Mouse (Mus musculus): Measurements from ENCODE around the gene Gas2l1. TPM values are rescaled to one million over a fixed set of nuclear protein-coding genes. Genes with fewer than 3 reads are reported as not detected.

The Gas2l1 gene
- polyA plus RNA-seq, 1 experiment from 2014 or later: 14.3 TPM

- Histone ChIP-seq H3K36me3 (peaks cover 14% of the 10 kb centered on the region), H3K9me3 (replicated peaks) (no peaks in the 10 kb centered on the region), H3K27ac (no peak overlapping the region), H3K9ac (peak overlapping the region; percentile 80; the same call in 1 of the 2 replicates), H3K4me3 (replicated peaks) (peak overlapping the region; percentile 68), H3K4me2 (peak overlapping the region; percentile 99), H3K4me1 (replicated peaks) (peaks cover 76% of the 10 kb centered on the region), H3K27me3 (peaks cover 63% of the 10 kb centered on the region)
- DNase-seq: no peak
- 59% methylated on average over 31 of the region's 31 CpGs for WGBS (ENCODE audit: insufficient replicate concordance)
- ATAC-seq (ENCODE audit: low read depth): no peak
Measured at GRCm38 (mm10) chr11:5063561-5064281, 1.4 kb downstream of the Gas2l1 start.

DNA sequence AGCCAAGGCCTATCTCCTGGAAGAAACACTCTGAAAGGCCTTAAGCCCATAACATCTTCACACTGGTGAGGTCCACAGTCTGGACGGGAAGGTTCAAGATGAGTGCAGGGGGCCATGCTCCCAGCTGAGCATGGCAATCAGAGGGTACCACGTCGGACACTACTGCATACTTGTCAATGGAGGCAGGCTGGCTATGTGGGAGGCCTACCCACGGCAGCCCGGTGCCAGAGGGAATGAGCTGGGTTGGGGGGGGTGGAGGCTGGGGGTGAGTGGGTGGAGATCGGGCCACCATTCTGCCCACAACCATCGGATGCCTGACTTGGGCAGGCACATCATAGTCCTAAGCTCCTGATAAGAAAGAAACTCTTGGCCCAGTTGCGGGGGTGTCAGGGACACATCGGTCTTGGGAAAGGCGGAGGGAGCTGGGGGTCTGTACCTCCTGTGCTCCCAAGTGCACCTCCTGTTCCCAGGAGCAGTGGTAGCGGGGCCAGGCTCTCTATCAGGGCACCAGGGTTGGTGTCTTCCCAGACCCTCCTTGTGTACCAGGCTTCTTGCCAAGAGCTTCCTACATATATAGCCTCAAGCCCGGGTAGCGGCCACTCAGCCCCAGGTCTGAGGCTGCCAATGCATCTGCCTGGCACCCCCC lies 2.1 kb downstream of the Gas2l1 start:
- 0 out of 2 replicates have a peak overlapping the region, but pooled peaks have one; percentile 0 for H3K4me3 ChIP-seq (replicated peaks)
- H3K27ac ChIP-seq: no peak overlapping the region
- H3K27me3 ChIP-seq: peaks cover 70% of the 10 kb centered on the region
- no peaks in the 10 kb centered on the region for H3K9me3 ChIP-seq (replicated peaks)
- DNase-seq (no peak), ATAC-seq (ENCODE audit: low read depth) (no peak)
- H3K36me3 ChIP-seq: peaks cover 6% of the 10 kb centered on the region
- 69% methylated on average over 13 of the region's 13 CpGs for WGBS (ENCODE audit: insufficient replicate concordance)
- H3K9ac ChIP-seq: no peak overlapping the region
- peak overlapping the region; percentile 74; the same call in 1 of the 2 replicates for H3K4me2 ChIP-seq
- peaks cover 74% of the 10 kb centered on the region for H3K4me1 ChIP-seq (replicated peaks)

- Histone ChIP-seq H3K9me3 (replicated peaks) (no peaks in the 10 kb centered on the region), H3K36me3 (0 out of 2 replicates have a peak, but pooled peaks cover under 1% of the 10 kb centered on the region), H3K4me1 (replicated peaks) (peaks cover 76% of the 10 kb centered on the region), H3K4me3 (replicated peaks) (peak overlapping the region; percentile 48), H3K27ac (no peak overlapping the region), H3K9ac (0 out of 2 replicates have a peak overlapping the region, but pooled peaks have one; percentile 56), H3K4me2 (peak overlapping the region; percentile 74), H3K27me3 (peaks cover 76% of the 10 kb centered on the region)
- ATAC-seq (ENCODE audit: low read depth) (no peak), DNase-seq (no peak)
- WGBS (ENCODE audit: insufficient replicate concordance): 36% methylated on average over 13 of the region's 13 CpGs
Measured at GRCm38 (mm10) chr11:5062326-5062725, 2.8 kb downstream of the Gas2l1 start.

GRCm38 (mm10) chr11:5061413-5062139 lies 3.6 kb downstream of the Gas2l1 start:
- no peaks in the 10 kb centered on the region for H3K36me3 ChIP-seq
- WGBS (ENCODE audit: insufficient replicate concordance): 7% methylated on average over 59 of the region's 62 CpGs
- peak overlapping the region; percentile 48 for H3K4me3 ChIP-seq (replicated peaks)
- no peaks in the 10 kb centered on the region for H3K9me3 ChIP-seq (replicated peaks)
- H3K4me1 ChIP-seq (replicated peaks): peaks cover 69% of the 10 kb centered on the region
- H3K27me3 ChIP-seq: peaks cover 84% of the 10 kb centered on the region
- DNase-seq: peak; percentile 70
- no peak overlapping the region for H3K27ac ChIP-seq
- peak overlapping the region; percentile 74 for H3K4me2 ChIP-seq
- ATAC-seq (ENCODE audit: low read depth): peak; percentile 30
- H3K9ac ChIP-seq: peak overlapping the region; percentile 56

- Histone ChIP-seq H3K36me3 (no peaks in the 10 kb centered on the region), H3K9ac (peak overlapping the region; percentile 56; the same call in 1 of the 2 replicates), H3K27me3 (peaks cover 91% of the 10 kb centered on the region), H3K4me2 (peak overlapping the region; percentile 74), H3K4me3 (replicated peaks) (peak overlapping the region; percentile 48), H3K4me1 (replicated peaks) (peaks cover 69% of the 10 kb centered on the region), H3K9me3 (replicated peaks) (no peaks in the 10 kb centered on the region), H3K27ac (no peak overlapping the region)
- ATAC-seq (ENCODE audit: low read depth): no peak
- DNase-seq: no peak
- WGBS (ENCODE audit: insufficient replicate concordance): 60% methylated on average over 28 of the region's 28 CpGs
Measured at GRCm38 (mm10) chr11:5060756-5061412, 4.2 kb downstream of the Gas2l1 start.

GRCm38 (mm10) chr11:5059704-5060156 lies 5.4 kb downstream of the Gas2l1 start:
- no peak overlapping the region for H3K4me2 ChIP-seq
- peaks cover 60% of the 10 kb centered on the region for H3K4me1 ChIP-seq (replicated peaks)
- no peak for DNase-seq
- H3K9me3 ChIP-seq (replicated peaks): no peaks in the 10 kb centered on the region
- no peak overlapping the region for H3K9ac ChIP-seq
- peaks cover 100% of the 10 kb centered on the region for H3K27me3 ChIP-seq
- WGBS (ENCODE audit: insufficient replicate concordance): 9% methylated on average over 27 of the region's 27 CpGs
- ATAC-seq (ENCODE audit: low read depth): no peak
- no peaks in the 10 kb centered on the region for H3K36me3 ChIP-seq
- H3K27ac ChIP-seq: no peak overlapping the region
- no peak overlapping the region for H3K4me3 ChIP-seq (replicated peaks)

GRCm38 (mm10) chr11:5059230-5059629 lies 5.9 kb downstream of the Gas2l1 start:
- DNase-seq (no peak), ATAC-seq (ENCODE audit: low read depth) (no peak)
- Histone ChIP-seq H3K36me3 (no peaks in the 10 kb centered on the region), H3K4me2 (no peak overlapping the region), H3K9ac (no peak overlapping the region), H3K4me3 (replicated peaks) (0 out of 2 replicates have a peak overlapping the region, but pooled peaks have one; percentile 2), H3K27ac (no peak overlapping the region), H3K4me1 (replicated peaks) (peaks cover 55% of the 10 kb centered on the region), H3K27me3 (peaks cover 96% of the 10 kb centered on the region), H3K9me3 (replicated peaks) (no peaks in the 10 kb centered on the region)
- 25% methylated on average over 14 of the region's 14 CpGs for WGBS (ENCODE audit: insufficient replicate concordance)

- Histone ChIP-seq H3K4me1 (replicated peaks) (peaks cover 50% of the 10 kb centered on the region), H3K27me3 (peaks cover 91% of the 10 kb centered on the region), H3K9ac (no peak overlapping the region), H3K4me3 (replicated peaks) (0 out of 2 replicates have a peak overlapping the region, but pooled peaks have one; percentile 2), H3K9me3 (replicated peaks) (no peaks in the 10 kb centered on the region), H3K36me3 (no peaks in the 10 kb centered on the region), H3K4me2 (no peak overlapping the region; the same call in 1 of the 2 replicates), H3K27ac (no peak overlapping the region)
- ATAC-seq (ENCODE audit: low read depth) (no peak), DNase-seq (no peak)
- WGBS (ENCODE audit: insufficient replicate concordance): 28% methylated on average over 9 of the region's 9 CpGs
Measured at GRCm38 (mm10) chr11:5058783-5059182, 6.3 kb downstream of the Gas2l1 start.

DNA sequence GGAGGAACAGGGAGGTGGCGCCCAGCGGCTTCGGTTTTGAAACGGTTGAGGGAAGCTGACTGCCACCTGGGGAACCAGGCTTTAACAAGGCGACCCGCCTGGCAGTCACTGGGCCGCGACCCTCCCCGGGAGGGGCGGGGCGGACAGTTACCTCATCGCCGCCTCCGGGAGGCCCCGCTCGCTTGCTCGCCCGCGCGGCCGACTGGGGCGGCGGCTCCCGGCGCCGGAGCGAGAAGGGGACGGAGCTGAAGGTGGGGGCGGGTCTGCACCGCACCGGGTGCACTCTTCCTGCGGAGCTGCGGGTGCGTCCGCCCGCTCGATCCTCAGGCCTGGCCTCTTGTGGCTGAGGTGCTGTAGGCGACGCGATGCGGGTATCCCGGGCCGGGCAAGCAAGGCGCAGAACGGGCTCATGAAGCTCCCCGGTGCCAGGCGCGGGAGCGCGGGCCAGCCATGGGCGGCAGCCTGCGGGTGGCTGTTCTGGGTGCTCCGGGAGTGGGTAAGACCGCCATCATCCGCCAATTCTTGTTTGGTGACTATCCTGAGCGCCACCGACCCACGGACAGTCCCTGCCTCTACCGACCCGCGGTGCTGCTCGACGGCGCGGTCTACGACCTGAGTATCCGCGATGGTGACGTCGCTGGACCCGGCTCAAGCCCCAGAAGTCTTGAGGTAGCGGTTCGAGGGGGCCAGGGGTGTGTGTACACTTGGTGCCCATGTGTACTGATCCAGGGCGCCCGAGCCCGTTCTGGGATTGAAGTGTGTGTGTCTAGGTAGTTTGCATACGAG lies 7.1 kb downstream of the Gas2l1 start, which contains the start of gene Rasl10a:
Gene Rasl10a, plus strand, starts transcription at position 273 of the 786 bp plus-strand sequence.
- ATAC-seq (ENCODE audit: low read depth): no peak
- DNase-seq: no peak
- peaks cover 43% of the 10 kb centered on the region for H3K4me1 ChIP-seq (replicated peaks)
- no peak within 1 kb of the TSS for H3K27ac ChIP-seq
- peaks cover 84% of the 10 kb centered on the region for H3K27me3 ChIP-seq
- peak within 1 kb of the TSS; percentile 45 for H3K9ac ChIP-seq
- H3K4me3 ChIP-seq (replicated peaks): peak within 1 kb of the TSS; percentile 55
- peak within 1 kb of the TSS; percentile 69 for H3K4me2 ChIP-seq
- H3K36me3 ChIP-seq: no peaks in the 10 kb centered on the region
- no peaks in the 10 kb centered on the region for H3K9me3 ChIP-seq (replicated peaks)
- WGBS (ENCODE audit: insufficient replicate concordance): 3% methylated on average over 75 of the region's 77 CpGs

- Histone ChIP-seq H3K4me1 (replicated peaks) (peaks cover 38% of the 10 kb centered on the region), H3K4me3 (replicated peaks) (peak overlapping the region; percentile 55), H3K27ac (no peak overlapping the region), H3K4me2 (peak overlapping the region; percentile 69), H3K9ac (peak overlapping the region; percentile 45; the same call in 1 of the 2 replicates), H3K9me3 (replicated peaks) (no peaks in the 10 kb centered on the region), H3K36me3 (no peaks in the 10 kb centered on the region), H3K27me3 (peaks cover 78% of the 10 kb centered on the region)
- 20% methylated on average over 8 of the region's 8 CpGs for WGBS (ENCODE audit: insufficient replicate concordance)
- ATAC-seq (ENCODE audit: low read depth) (no peak), DNase-seq (no peak)
Measured at GRCm38 (mm10) chr11:5057541-5057855, 7.6 kb downstream of the Gas2l1 start.
